Mouse (Mus musculus) forebrain, embryonic 13.5 days (tissue): Measurements from ENCODE around the gene Zfp93. TPM values are rescaled to one million over a fixed set of nuclear protein-coding genes. Genes with fewer than 3 reads are reported as not detected.

Experiments
- ATAC-seq: fragments of 200-750 bp; cut with Nextera tagmentation; 2 replicates; pipeline ENCODE4 v1.8.0; 2017
- H3K27ac ChIP-seq: fragments of 300-500 bp; sonication (generic); 2 replicates; pipeline ENCODE4 v1.5.1; 2015; ENCODE audit warnings: inconsistent platforms, mild to moderate bottlenecking, moderate library complexity
- H3K27me3 ChIP-seq: fragments of 300-500 bp; sonication (generic); 2 replicates; pipeline ENCODE4 v1.6.1; 2015; ENCODE audit warnings: mild to moderate bottlenecking, inconsistent platforms
- H3K36me3 ChIP-seq: fragments of 300-500 bp; sonication (generic); 2 replicates; pipeline ENCODE4 v1.6.1; 2015; ENCODE audit warnings: mild to moderate bottlenecking, inconsistent platforms; ENCODE audit not compliant: poor library complexity, severe bottlenecking
- H3K4me1 ChIP-seq: fragments of 300-500 bp; sonication (generic); 2 replicates; pipeline ENCODE4 v1.6.1; 2015; ENCODE audit warnings: inconsistent platforms
- H3K4me2 ChIP-seq: fragments of 300-500 bp; sonication (generic); 2 replicates; pipeline ENCODE4 v1.6.1; 2015; ENCODE audit warnings: inconsistent platforms, mild to moderate bottlenecking, moderate library complexity
- H3K4me3 ChIP-seq: fragments of 300-500 bp; sonication (generic); 2 replicates; pipeline ENCODE4 v1.5.1; 2015; ENCODE audit warnings: mild to moderate bottlenecking, inconsistent platforms
- H3K9ac ChIP-seq: fragments of 300-500 bp; sonication (generic); 2 replicates; pipeline ENCODE4 v1.6.1; 2015; ENCODE audit warnings: mild to moderate bottlenecking, inconsistent platforms
- H3K9me3 ChIP-seq: fragments of 300-500 bp; sonication (generic); replicated peaks from 2 replicates; pipeline ENCODE4 v1.6.1; 2016; ENCODE audit warnings: inconsistent platforms
- WGBS: fragments of 180-500 bp; shearing (Covaris S2); methylation state at CpG from one replicate; pipeline ENCODE4 v1.1.7; 2015; 5-methylcytosine and 5-hydroxymethylcytosine counted together
- polyA plus RNA-seq: library from polyadenylated mRNA; unstranded; fragments of >200 nt; fragmentation: Nextera tagmentation; extraction: Ambion mirVana; gene quantifications from 2 replicates; pipeline ENCODE4 v1.2.1, GENCODE M21; 2015

Gene Zfp93
- polyA plus RNA-seq, 1 experiment from 2014 or later: 9.4 TPM

- Histone ChIP-seq H3K9ac (0 out of 2 replicates have a peak overlapping the region, but pooled peaks have one; percentile 55), H3K27me3 (no peaks in the 10 kb centered on the region), H3K4me3 (no peak overlapping the region), H3K4me2 (peak overlapping the region; percentile 62), H3K27ac (peak overlapping the region; percentile 40; the same call in 1 of the 2 replicates), H3K4me1 (peaks cover 15% of the 10 kb centered on the region), H3K36me3 (no peaks in the 10 kb centered on the region), H3K9me3 (peaks cover 11% of the 10 kb centered on the region)
- no peak for ATAC-seq
- WGBS: 67% methylated on average over 6 of the region's 6 CpGs
These were observed 55.0 kb downstream of the Zfp93 start for GRCm38 (mm10) chr7:24325197-24325596.

GRCm38 (mm10) chr7:24325675-24326128 lies 55.5 kb downstream of the Zfp93 start:
- H3K27ac ChIP-seq: peak overlapping the region; percentile 40
- H3K4me2 ChIP-seq: peak overlapping the region; percentile 62
- H3K9ac ChIP-seq: peak overlapping the region; percentile 55
- H3K36me3 ChIP-seq: no peaks in the 10 kb centered on the region
- peak overlapping the region; percentile 34 for H3K4me3 ChIP-seq
- H3K27me3 ChIP-seq: no peaks in the 10 kb centered on the region
- ATAC-seq: peak; percentile 80; the same call in 1 of the 2 replicates
- peaks cover 11% of the 10 kb centered on the region for H3K9me3 ChIP-seq
- peaks cover 15% of the 10 kb centered on the region for H3K4me1 ChIP-seq
- WGBS: 6% methylated on average over 13 of the region's 13 CpGs

GRCm38 (mm10) chr7:24326273-24327135 lies 56.3 kb downstream of the Zfp93 start:
- peak overlapping the region; percentile 55 for H3K9ac ChIP-seq

More at GRCm38 (mm10) chr7:24326273-24327135, 56.3 kb downstream of the Zfp93 start:
- peak; percentile 76; the same call in 1 of the 2 replicates for ATAC-seq
- peak overlapping the region; percentile 62 for H3K4me2 ChIP-seq
- H3K9me3 ChIP-seq: peaks cover 11% of the 10 kb centered on the region
- H3K4me3 ChIP-seq: peak overlapping the region; percentile 34
- peak overlapping the region; percentile 40; the same call in 1 of the 2 replicates for H3K27ac ChIP-seq
- 38% methylated on average over 20 of the region's 20 CpGs for WGBS
- no peaks in the 10 kb centered on the region for H3K36me3 ChIP-seq
- peaks cover 15% of the 10 kb centered on the region for H3K4me1 ChIP-seq
- no peaks in the 10 kb centered on the region for H3K27me3 ChIP-seq

Other genes starting within 250 kb of the Zfp93 start
- not detected in 2 replicates for gene Vmn1r183, start 217.2 kb upstream of the Zfp93 start, polyA plus RNA-seq
- gene Zfp180, start 188.5 kb upstream of the Zfp93 start, polyA plus RNA-seq: 30.9 and 32.8 TPM in 2 replicates
- 7.7 and 8.6 TPM in 2 replicates for gene Zfp112, start 158.1 kb upstream of the Zfp93 start, polyA plus RNA-seq
- 18.7 and 18.8 TPM in 2 replicates for gene Zfp235, start 136.3 kb upstream of the Zfp93 start, polyA plus RNA-seq
- 8.4 and 8.8 TPM in 2 replicates for gene Zfp114, start 95.4 kb upstream of the Zfp93 start, polyA plus RNA-seq
- gene Zfp111, start 59.0 kb upstream of the Zfp93 start, polyA plus RNA-seq: 8.1 and 8.4 TPM in 2 replicates
- 4.5 and 4.6 TPM in 2 replicates for gene Zfp109, start 32.9 kb upstream of the Zfp93 start, polyA plus RNA-seq
- gene Zfp108, start 15.6 kb upstream of the Zfp93 start, polyA plus RNA-seq: 2.5 and 3.4 TPM in 2 replicates
- 44.0 and 46.2 TPM in 2 replicates for gene Zfp61, start 30.8 kb downstream of the Zfp93 start, polyA plus RNA-seq
- 20.1 and 20.9 TPM in 2 replicates for gene Zfp94, start 46.2 kb downstream of the Zfp93 start, polyA plus RNA-seq
- not detected in 2 replicates for gene Tescl, start 63.5 kb downstream of the Zfp93 start, polyA plus RNA-seq
- gene Lypd5, start 78.8 kb downstream of the Zfp93 start, polyA plus RNA-seq: not detected in 2 replicates
- 0.40 and 0.44 TPM in 2 replicates for gene Kcnn4, start 99.8 kb downstream of the Zfp93 start, polyA plus RNA-seq
- 25.7 and 30.4 TPM in 2 replicates for gene Smg9, start 129.2 kb downstream of the Zfp93 start, polyA plus RNA-seq
- gene Irgc1, start 181.9 kb downstream of the Zfp93 start, polyA plus RNA-seq: 0.15 TPM in 1 of 2 replicates, not detected in the other
- 1.3 TPM in 2 replicates for gene Plaur, start 192.1 kb downstream of the Zfp93 start, polyA plus RNA-seq
- gene Cadm4, start 211.6 kb downstream of the Zfp93 start, polyA plus RNA-seq: 45.8 and 47.0 TPM in 2 replicates
- gene Zfp428, start 236.6 kb downstream of the Zfp93 start, polyA plus RNA-seq: 214 and 220 TPM in 2 replicates
- gene AC161166.1, start 242.0 kb downstream of the Zfp93 start, polyA plus RNA-seq: 0.97 and 1.1 TPM in 2 replicates